Mouse (Mus musculus): Measurements from ENCODE around the gene Ovca2. TPM values are rescaled to one million over a fixed set of nuclear protein-coding genes. Genes with fewer than 3 reads are reported as not detected.

Gene Ovca2
- 13.4 TPM for polyA plus RNA-seq (2014; fragmentation: Illumina TruSeq; extraction: RNeasy Lipid Tissue Mini Kit (QIAGEN cat#74804); ENCODE audit: low read depth, low replicate concordance)

GRCm38 (mm10) chr11:75178672-75179208 lies at the start of gene Ovca2:
Ovca2 (minus strand) TSS chr11:75178835.

GRCm38 (mm10) chr11:75193256-75194071 lies 14.8 kb upstream of the Ovca2 start, which contains the start of gene Rtn4rl1:
Rtn4rl1 (plus strand) TSS chr11:75193783.

GRCm38 (mm10) chr11:75190905-75191441 lies 12.3 kb upstream of the Ovca2 start, which contains the start of gene Dph1:
Dph1 (minus strand) TSS chr11:75191241.

DNA sequence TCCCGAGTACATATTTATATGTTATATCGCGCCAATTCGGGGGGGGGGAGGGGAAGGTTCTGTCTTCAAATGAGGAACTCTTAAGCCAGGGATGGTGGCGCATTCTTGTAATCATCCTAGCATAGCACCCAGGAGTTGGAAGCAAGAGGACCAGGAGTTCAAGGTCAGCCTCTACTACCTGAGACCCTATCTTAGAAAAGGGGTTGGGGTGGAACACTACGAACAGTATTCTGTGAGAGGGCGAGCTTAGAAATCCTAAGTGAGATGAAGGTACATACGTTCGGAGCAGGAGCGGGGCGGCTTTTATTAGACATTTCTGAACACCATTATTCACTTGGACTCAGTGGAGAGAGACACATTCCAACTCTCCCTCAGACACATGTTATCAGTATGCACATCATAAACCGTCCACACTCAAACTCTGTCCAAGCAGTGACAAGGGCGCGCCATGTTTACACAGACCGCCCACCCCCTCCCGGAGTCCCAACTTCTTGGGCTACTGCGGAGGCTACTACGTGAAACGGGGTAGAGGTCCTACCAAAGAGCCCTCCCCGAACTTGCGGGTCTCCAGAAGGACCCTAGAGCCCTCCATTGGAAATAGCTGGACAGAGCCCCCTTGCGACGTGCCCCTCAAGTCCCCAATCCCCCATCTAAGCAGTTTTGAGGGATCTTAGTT lies 9.1 kb downstream of the Ovca2 start, which contains the start of gene Hic1:
TSS of gene Hic1 (minus strand) at position 115 of the 676 bp plus-strand sequence.

Other genes starting within 250 kb of the Ovca2 start
- 10.4 TPM for gene Hic1, start 9.3 kb downstream of the Ovca2 start, polyA plus RNA-seq (2014; fragmentation: Illumina TruSeq; extraction: RNeasy Lipid Tissue Mini Kit (QIAGEN cat#74804); ENCODE audit: low read depth, low replicate concordance)
- 11.0 TPM for gene Dph1, start 12.4 kb upstream of the Ovca2 start, polyA plus RNA-seq (2014; fragmentation: Illumina TruSeq; extraction: RNeasy Lipid Tissue Mini Kit (QIAGEN cat#74804); ENCODE audit: low read depth, low replicate concordance)
- 13.8 TPM for gene Rtn4rl1, start 14.9 kb upstream of the Ovca2 start, polyA plus RNA-seq (2014; fragmentation: Illumina TruSeq; extraction: RNeasy Lipid Tissue Mini Kit (QIAGEN cat#74804); ENCODE audit: low read depth, low replicate concordance)
- 36.4 TPM for gene Rpa1, start 169.5 kb upstream of the Ovca2 start, polyA plus RNA-seq (2014; fragmentation: Illumina TruSeq; extraction: RNeasy Lipid Tissue Mini Kit (QIAGEN cat#74804); ENCODE audit: low read depth, low replicate concordance)
- gene Smyd4, start 169.6 kb upstream of the Ovca2 start, polyA plus RNA-seq (2014; fragmentation: Illumina TruSeq; extraction: RNeasy Lipid Tissue Mini Kit (QIAGEN cat#74804); ENCODE audit: low read depth, low replicate concordance): 4.8 TPM
- 171 TPM for gene Serpinf1, start 243.9 kb upstream of the Ovca2 start, polyA plus RNA-seq (2014; fragmentation: Illumina TruSeq; extraction: RNeasy Lipid Tissue Mini Kit (QIAGEN cat#74804); ENCODE audit: low read depth, low replicate concordance)

Data from adipose tissue, adult 10 weeks (tissue).